Mouse (Mus musculus) cortical plate, adult 2 months (tissue): ENCODE results near the gene Abo.

Experiments
- CTCF ChIP-seq: fragments of 200-500 bp; IDR thresholded peaks from 2 replicates; pipeline ENCODE4 v1.5.1; 2011; ENCODE audit warnings: mild to moderate bottlenecking, control low read depth, low read length; ENCODE audit not compliant: insufficient read depth; ENCODE audit errors: extremely low read depth
- POLR2A ChIP-seq: fragments of 200-500 bp; IDR thresholded peaks from 2 replicates; pipeline ENCODE4 v1.6.1; 2011; ENCODE audit warnings: mild to moderate bottlenecking, low read length, control low read depth; ENCODE audit not compliant: insufficient read depth; ENCODE audit errors: extremely low read depth

- TF ChIP-seq POLR2A (no peak), CTCF (no peak)
Observed at GRCm38 (mm10) chr2:26827261-26827975, 37.4 kb downstream of the Abo start.
